Mouse (Mus musculus) myocyte (in vitro differentiated cells): ENCODE measurements at regions not wholly inside any gene's neighbourhood (a gene's known extent, or its start where the extent isn't known, plus 50 kb on each side); places are given as distances from the start of the nearest gene placed in this dataset.

ENCODE experiments used
- MYOD1 ChIP-seq, 3 experiments: IDR thresholded peaks; one replicate each; pipeline ENCODE4 v1.6.1; 2011; ENCODE audit warnings: control low read depth in 2 of 3, low read depth in 2 of 3, mild to moderate bottlenecking in 2 of 3, moderate library complexity in 1 of 3; ENCODE audit not compliant: insufficient read length in 2 of 3, control insufficient read depth in 1 of 3
- POLR2A ChIP-seq: IDR thresholded peaks from one replicate; pipeline ENCODE4 v1.6.1; 2011; ENCODE audit warnings: low read depth, mild to moderate bottlenecking, control low read depth, moderate library complexity; ENCODE audit not compliant: insufficient read length
- TCF12 ChIP-seq: IDR thresholded peaks from one replicate; pipeline ENCODE4 v1.6.1; 2011; ENCODE audit warnings: mild to moderate bottlenecking, control low read depth; ENCODE audit not compliant: poor library complexity, insufficient read depth, severe bottlenecking

GRCm38 (mm10) chr17:81941317-81941716 lies 203.1 kb upstream of the Slc8a1 start:
- TF ChIP-seq POLR2A: no peak
- no peak for TF ChIP-seq TCF12
- TF ChIP-seq MYOD1 (IDR thresholded peaks at IDR 0.05; ENCODE audit: control insufficient read depth in 1 of 3, insufficient read length in 2 of 3, low read depth in 2 of 3): no peak
